Mouse (Mus musculus) brain, embryonic 14.5 days (tissue): Measurements from ENCODE around the gene Pfn3.

Experiments used
- CTCF ChIP-seq: fragments of 200-500 bp; IDR thresholded peaks from 2 replicates; pipeline ENCODE4 v1.5.1; 2012; ENCODE audit warnings: inconsistent platforms, mild to moderate bottlenecking, moderate library complexity, borderline replicate concordance; ENCODE audit not compliant: insufficient read depth, insufficient read length; ENCODE audit errors: extremely low read depth
- POLR2A ChIP-seq: fragments of 200-500 bp; IDR thresholded peaks from 2 replicates; pipeline ENCODE4 v1.6.1; 2012; ENCODE audit warnings: mild to moderate bottlenecking, inconsistent platforms, borderline replicate concordance; ENCODE audit not compliant: poor library complexity, insufficient read depth, insufficient read length, severe bottlenecking; ENCODE audit errors: extremely low read depth

DNA sequence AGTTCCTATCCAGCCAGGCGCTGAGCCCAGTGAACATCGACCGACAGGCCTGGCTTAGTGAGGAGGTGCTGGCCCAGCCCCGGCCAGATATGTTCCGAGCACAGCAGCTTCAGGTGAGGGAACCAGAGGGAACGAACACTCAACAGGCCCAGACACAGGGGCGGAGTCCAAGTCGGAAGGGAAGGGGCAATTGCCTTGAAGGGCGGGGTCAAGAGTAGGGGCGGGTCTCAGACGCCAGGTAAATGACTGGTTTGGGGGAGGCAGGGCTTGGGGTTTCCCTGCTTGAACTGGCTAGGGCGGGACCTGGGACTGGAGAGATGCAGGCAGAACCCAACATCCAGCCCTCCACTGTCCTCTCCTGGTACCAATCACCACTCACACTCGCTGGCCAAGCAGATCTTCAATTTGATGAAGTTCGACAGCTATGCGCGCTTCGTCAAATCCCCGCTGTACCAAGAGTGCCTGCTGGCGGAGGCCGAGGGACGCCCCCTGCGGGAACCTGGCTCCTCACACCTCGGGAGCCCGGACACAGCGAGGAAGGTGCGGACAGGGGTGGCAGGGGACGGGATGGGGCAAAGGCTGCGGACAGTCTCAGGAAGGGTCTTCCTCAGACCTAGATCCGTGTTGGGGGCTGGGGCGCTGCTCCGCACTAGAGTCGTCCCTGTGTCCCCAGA lies 36.0 kb downstream of the Pfn3 start:
- TF ChIP-seq CTCF (no peak), POLR2A (no peak)
